Mouse (Mus musculus): Measurements from ENCODE around the gene Mapk1ip1l. TPM values are rescaled to one million over a fixed set of nuclear protein-coding genes. Genes with fewer than 3 reads are reported as not detected.

Gene Mapk1ip1l
- total and polyA plus RNA-seq, 3 experiments = 33.8 to 159 (median 59.5) TPM

DNA sequence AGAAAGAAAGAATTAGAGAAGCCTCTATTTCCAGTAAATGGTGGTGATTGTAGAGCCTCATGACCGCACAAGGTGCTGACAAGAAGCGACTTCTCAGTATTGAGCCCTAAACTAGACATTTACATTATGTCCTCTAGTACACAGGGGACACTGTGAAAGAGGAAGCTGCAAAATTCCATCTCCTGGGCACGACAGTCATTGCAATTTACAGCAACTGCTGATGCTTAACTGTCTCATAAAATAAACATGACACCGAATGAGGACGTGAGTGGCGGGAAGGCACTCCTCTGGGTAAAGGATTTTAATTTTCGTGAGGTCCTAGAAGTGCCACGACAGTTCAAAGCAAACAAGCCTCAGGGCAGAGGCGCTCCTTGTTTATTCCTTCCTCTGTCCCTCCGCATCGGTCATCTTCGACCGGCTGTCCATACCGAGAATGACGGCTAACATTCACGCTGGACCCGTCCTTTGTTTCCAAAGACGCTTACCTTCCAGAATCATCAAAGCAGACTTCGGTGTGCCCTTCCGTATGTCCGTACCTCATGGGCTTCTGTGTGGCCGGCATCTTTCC is 21.9 kb upstream of the Mapk1ip1l start (continued):
- TF ChIP-seq USF2 (IDR thresholded peaks at IDR 0.05; ENCODE audit: borderline replicate concordance in 1 of 2, insufficient read depth in 1 of 2, low read depth in 1 of 2, low read length in 2 of 2) (no peak), MYC (IDR thresholded peaks at IDR 0.05; ENCODE audit: low read depth, low read length) (peak; percentile 43; the same call in 1 of the 2 replicates), NELFE (IDR thresholded peaks at IDR 0.05; ENCODE audit: low read depth, low read length) (no peak), ZKSCAN1 (IDR thresholded peaks at IDR 0.05; ENCODE audit: low read depth, low read length) (no peak), NRF1 (IDR thresholded peaks at IDR 0.05; ENCODE audit: insufficient read depth, low read depth, low read length, poor library complexity, severe bottlenecking) (0 out of 2 replicates have a peak, but pooled peaks have one; percentile 14), POLR2AphosphoS5 (IDR thresholded peaks at IDR 0.05; ENCODE audit: borderline replicate concordance, low read depth, low read length) (no peak), ZC3H11A (IDR thresholded peaks at IDR 0.05; ENCODE audit: low read depth, low read length) (no peak)

DNA sequence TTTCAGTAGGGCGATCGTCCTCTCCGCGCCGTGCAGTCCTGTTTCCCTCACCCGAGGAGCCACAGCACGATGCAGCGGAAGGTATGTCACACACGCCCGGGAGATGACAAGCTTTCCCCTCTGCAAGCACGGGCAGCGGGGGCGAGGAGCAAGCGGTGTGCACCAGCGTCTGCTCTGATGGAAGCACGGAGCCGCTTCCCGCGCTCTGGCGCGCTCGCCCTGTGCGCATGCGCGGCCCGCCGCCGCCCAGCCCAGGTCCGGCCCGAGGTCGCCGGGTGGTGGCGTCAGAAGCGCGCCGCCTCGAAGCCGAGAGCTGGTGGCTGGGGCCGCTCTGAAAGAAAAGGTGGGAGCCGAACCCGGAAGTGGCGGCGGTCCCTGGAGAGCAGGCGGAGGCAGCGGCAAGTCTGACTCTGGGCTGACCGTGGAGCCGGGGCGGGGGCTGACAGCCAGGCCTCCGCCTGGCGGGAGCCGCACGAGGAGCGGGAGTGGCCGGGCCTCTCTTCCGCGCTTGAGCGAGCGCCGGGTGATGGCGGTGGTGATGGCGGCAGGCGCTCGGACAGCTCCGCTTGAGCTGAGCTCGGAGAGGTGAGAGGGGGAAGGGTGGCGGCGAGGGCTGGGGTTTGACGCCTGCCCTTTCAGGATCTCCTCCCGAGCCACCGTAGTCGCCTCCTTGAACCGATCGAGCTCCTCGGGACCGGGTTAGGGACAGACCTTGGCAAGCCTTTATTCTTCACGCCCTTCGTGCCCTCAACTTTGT is 21.3 kb upstream of the Mapk1ip1l start, which contains the start of the genes Wdhd1 and Socs4:
Gene Wdhd1, minus strand, starts transcription at position 221 of the 757 bp plus-strand sequence.
Gene Socs4, plus strand, starts transcription at position 295 of the 757 bp plus-strand sequence.
- peak within 1 kb of the TSS; percentile 67 to 78 for H3K4me3 ChIP-seq (ENCODE audit: control insufficient read depth in 1 of 2, insufficient read depth in 1 of 2, low read depth in 2 of 2, low read length in 2 of 2)
- H3K36me3 ChIP-seq (ENCODE audit: control insufficient read depth in 1 of 2, insufficient read depth in 2 of 2, low read length in 2 of 2) = peaks cover 18 to 24% of the 10 kb centered on the region in 2 experiments
- peaks cover 0 to 7% of the 10 kb centered on the region in 2 experiments; a peak in 1 of 4 replicates for H3K4me1 ChIP-seq (ENCODE audit: control insufficient read depth in 1 of 2, insufficient read depth in 2 of 2, low read length in 2 of 2)
- H3K9ac ChIP-seq (ENCODE audit: control insufficient read depth, low read depth, low read length, poor library complexity, severe bottlenecking) = peak within 1 kb of the TSS; percentile 95
- peak; percentile 95 for DNase-seq (ENCODE audit: low read depth, low spot score)
- H3K9me3 ChIP-seq (replicated peaks; ENCODE audit: insufficient read depth, low read length) = no peaks in the 10 kb centered on the region
- peaks cover 55% of the 10 kb centered on the region for H3K79me2 ChIP-seq (ENCODE audit: control insufficient read depth, insufficient read depth, low read length, poor library complexity)
- no peaks in the 10 kb centered on the region for H3K27me3 ChIP-seq (ENCODE audit: control insufficient read depth in 1 of 2, insufficient read depth in 2 of 2, low read length in 2 of 2)
- peak within 1 kb of the TSS; percentile 76 for H3K27ac ChIP-seq (ENCODE audit: control insufficient read depth, low read depth, low read length)
- peak; percentile 40; the same call in 1 of the 2 replicates for TF ChIP-seq TBP (IDR thresholded peaks at IDR 0.05; ENCODE audit: low read depth, low read length)
- peak; percentile 61; the same call in 1 of the 2 replicates for TF ChIP-seq ZMIZ1 (IDR thresholded peaks at IDR 0.05; ENCODE audit: low read depth, low read length)
- TF ChIP-seq POLR2A (IDR thresholded peaks at IDR 0.05; ENCODE audit: control insufficient read depth in 1 of 2, insufficient read depth in 1 of 2, low read depth in 1 of 2, low read length in 2 of 2, poor library complexity in 1 of 2) = peak; percentile 80 to 97; a peak in 3 of 4 replicates
- peak; percentile 88 for TF ChIP-seq SIN3A (IDR thresholded peaks at IDR 0.05; ENCODE audit: low read length)
- no peak for TF ChIP-seq ETS1 (IDR thresholded peaks at IDR 0.05; ENCODE audit: low read depth, low read length)
- peak; percentile 69; the same call in 1 of the 2 replicates for TF ChIP-seq MAZ (IDR thresholded peaks at IDR 0.05; ENCODE audit: low read depth, low read length)
- peak; percentile 49 for TF ChIP-seq TCF12 (IDR thresholded peaks at IDR 0.05; ENCODE audit: low read depth, low read length)
- TF ChIP-seq MAX (IDR thresholded peaks at IDR 0.05; ENCODE audit: low read length) = peak; percentile 32
- peak; percentile 99 for TF ChIP-seq ELF1 (IDR thresholded peaks at IDR 0.05; ENCODE audit: low read depth, low read length)
- TF ChIP-seq RAD21 (IDR thresholded peaks at IDR 0.05; ENCODE audit: low read depth, low read length) = no peak
- no peak for TF ChIP-seq MYC (IDR thresholded peaks at IDR 0.05; ENCODE audit: low read depth, low read length)
- no peak for TF ChIP-seq BHLHE40 (IDR thresholded peaks at IDR 0.05; ENCODE audit: borderline replicate concordance, low read depth, low read length)
- no peak for TF ChIP-seq MYB (IDR thresholded peaks at IDR 0.05; ENCODE audit: low read depth, low read length)
- no peak for TF ChIP-seq TAL1 (IDR thresholded peaks at IDR 0.05; ENCODE audit: low read length)
- peak; percentile 96 for TF ChIP-seq NRF1 (IDR thresholded peaks at IDR 0.05; ENCODE audit: insufficient read depth, low read depth, low read length, poor library complexity, severe bottlenecking)
- TF ChIP-seq HCFC1 (IDR thresholded peaks at IDR 0.05; ENCODE audit: low read depth, low read length) = peak; percentile 86
- peak; percentile 92 for TF ChIP-seq NELFE (IDR thresholded peaks at IDR 0.05; ENCODE audit: low read depth, low read length)
- no peak for TF ChIP-seq USF1 (IDR thresholded peaks at IDR 0.05; ENCODE audit: low read depth, low read length)
- peak; percentile 56 for TF ChIP-seq MXI1 (IDR thresholded peaks at IDR 0.05; ENCODE audit: low read depth, low read length)
- TF ChIP-seq E2F4 (IDR thresholded peaks at IDR 0.05; ENCODE audit: borderline replicate concordance, low read depth, low read length) = peak; percentile 95; the same call in 1 of the 2 replicates
- peak; percentile 68 for TF ChIP-seq POLR2AphosphoS2 (IDR thresholded peaks at IDR 0.05; ENCODE audit: low read length)
